Mouse (Mus musculus): ENCODE results near the gene Rbbp4.

Rbbp4 gene

GRCm38 (mm10) chr4:129289671-129290070, 45.5 kb downstream of the Rbbp4 start:
- DNase-seq: peak; percentile 15

- no peak for DNase-seq
Measured at GRCm38 (mm10) chr4:129288067-129288466, 47.1 kb downstream of the Rbbp4 start.

- no peak for DNase-seq
Measured at GRCm38 (mm10) chr4:129287472-129287981, 47.6 kb downstream of the Rbbp4 start, which contains the start of gene Sync. Gene Sync, plus strand, starts transcription at chr4:129287617.

- DNase-seq: no peak
Measured at GRCm38 (mm10) chr4:129286683-129287471, 48.3 kb downstream of the Rbbp4 start.

- no peak for DNase-seq
Measured at GRCm38 (mm10) chr4:129286001-129286682, 49.0 kb downstream of the Rbbp4 start.

- DNase-seq: no peak
Measured at GRCm38 (mm10) chr4:129284685-129285084, 50.5 kb downstream of the Rbbp4 start.

- no peak for DNase-seq
Measured at GRCm38 (mm10) chr4:129283226-129283625, 51.9 kb downstream of the Rbbp4 start.

- DNase-seq: no peak
Measured at GRCm38 (mm10) chr4:129282786-129283185, 52.4 kb downstream of the Rbbp4 start.

GRCm38 (mm10) chr4:129276453-129276865, 58.7 kb downstream of the Rbbp4 start:
- peak; percentile 93 for DNase-seq

- DNase-seq: peak; percentile 59
Measured at GRCm38 (mm10) chr4:129272756-129273046, 62.5 kb downstream of the Rbbp4 start.

GRCm38 (mm10) chr4:129271991-129272755, 63.0 kb downstream of the Rbbp4 start:
- DNase-seq: no peak

- no peak for DNase-seq
Measured at GRCm38 (mm10) chr4:129268698-129269097, 66.5 kb downstream of the Rbbp4 start.

GRCm38 (mm10) chr4:129266821-129267220, 68.3 kb downstream of the Rbbp4 start:
- DNase-seq: no peak

- DNase-seq: no peak
Measured at GRCm38 (mm10) chr4:129266191-129266590, 69.0 kb downstream of the Rbbp4 start.

GRCm38 (mm10) chr4:129263225-129264021, 71.7 kb downstream of the Rbbp4 start:
- DNase-seq: peak; percentile 73

GRCm38 (mm10) chr4:129261196-129261595, 74.0 kb downstream of the Rbbp4 start, which contains the start of gene C77080:
Gene C77080, minus strand, starts transcription at chr4:129261404.
- DNase-seq: no peak

- no peak for DNase-seq
Measured at GRCm38 (mm10) chr4:129260678-129261077, 74.5 kb downstream of the Rbbp4 start.

- DNase-seq: no peak
Measured at GRCm38 (mm10) chr4:129259101-129259500, 76.1 kb downstream of the Rbbp4 start.
